Mouse (Mus musculus) olfactory bulb, adult 2 months (tissue): ENCODE data around the gene Prdx2.

Source experiments
- CTCF ChIP-seq: fragments of 200-500 bp; IDR thresholded peaks from 2 replicates; pipeline ENCODE4 v1.5.1; 2012; ENCODE audit warnings: low read depth, mild to moderate bottlenecking, low read length, moderate library complexity; ENCODE audit not compliant: insufficient read depth
- POLR2A ChIP-seq: fragments of 200-500 bp; IDR thresholded peaks from 2 replicates; pipeline ENCODE4 v1.6.1; 2012; ENCODE audit warnings: mild to moderate bottlenecking, low read depth, low read length, moderate library complexity; ENCODE audit not compliant: insufficient read depth

DNA sequence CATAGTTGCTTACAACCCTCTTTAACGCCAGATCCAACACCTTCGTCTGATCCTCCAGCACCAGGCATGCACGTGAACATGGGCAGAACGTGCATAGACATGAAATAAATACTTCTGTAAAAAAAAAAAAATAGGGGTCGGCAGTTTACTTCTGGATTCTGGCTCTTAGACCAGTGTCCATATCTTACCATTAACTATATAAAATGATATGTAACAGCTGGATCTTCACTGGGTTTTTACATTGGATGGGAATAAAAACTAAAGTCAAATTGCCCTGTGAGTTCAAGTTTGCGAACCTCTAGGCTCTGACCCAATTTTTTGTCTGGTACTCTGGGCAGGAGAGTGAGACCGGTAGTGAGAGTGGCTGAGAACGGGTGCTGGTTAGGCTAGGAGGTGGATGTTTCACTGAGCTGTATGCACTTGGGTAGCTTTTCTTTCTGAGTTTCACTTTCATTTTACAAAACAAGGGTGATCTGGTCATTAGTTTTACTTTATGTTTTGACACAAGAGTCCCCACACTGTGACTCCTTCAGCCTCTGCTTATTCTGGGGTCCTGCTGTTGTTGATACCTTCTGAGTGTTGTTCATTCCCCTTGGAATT is 5.3 kb downstream of the Prdx2 start:
- no peak for TF ChIP-seq CTCF
- no peak for TF ChIP-seq POLR2A
